Mouse (Mus musculus) intestine, embryonic 16.5 days (tissue): Measurements from ENCODE around the gene Kctd21. TPM values are rescaled to one million over a fixed set of nuclear protein-coding genes. Genes with fewer than 3 reads are reported as not detected.

Source experiments
- ATAC-seq: fragments of 200-750 bp; cut with Nextera tagmentation; 2 replicates; pipeline ENCODE4 v1.8.0; 2017; ENCODE audit warnings: moderate TSS enrichment, moderate library complexity
- H3K27ac ChIP-seq: fragments of 300-500 bp; sonication (generic); 2 replicates; pipeline ENCODE4 v1.5.1; 2014; ENCODE audit warnings: mild to moderate bottlenecking, low read length
- H3K27me3 ChIP-seq: fragments of 300-500 bp; sonication (generic); replicated peaks from 2 replicates; pipeline ENCODE4 v1.6.1; 2014; ENCODE audit warnings: low read length, control low read depth, mixed read lengths; ENCODE audit not compliant: control insufficient read depth, insufficient read depth
- H3K36me3 ChIP-seq: fragments of 300-500 bp; sonication (generic); 2 replicates; pipeline ENCODE4 v1.6.1; 2014; ENCODE audit warnings: low read length, control low read depth; ENCODE audit not compliant: control insufficient read depth, insufficient read depth
- H3K4me1 ChIP-seq: fragments of 300-500 bp; sonication (generic); 2 replicates; pipeline ENCODE4 v1.6.1; 2014; ENCODE audit warnings: low read length, control low read depth, mixed read lengths; ENCODE audit not compliant: control insufficient read depth, insufficient read depth
- H3K4me2 ChIP-seq: fragments of 300-500 bp; sonication (generic); 2 replicates; pipeline ENCODE4 v1.6.1; 2014; ENCODE audit warnings: low read depth, low read length, control low read depth
- H3K4me3 ChIP-seq: fragments of 300-500 bp; sonication (generic); 2 replicates; pipeline ENCODE4 v1.5.1; 2014; ENCODE audit warnings: mild to moderate bottlenecking, low read length
- H3K9ac ChIP-seq: fragments of 300-500 bp; sonication (generic); 2 replicates; pipeline ENCODE4 v1.6.1; 2014; ENCODE audit warnings: low read depth, low read length
- H3K9me3 ChIP-seq: fragments of 300-500 bp; sonication (generic); 2 replicates; pipeline ENCODE4 v1.6.1; 2016; ENCODE audit warnings: low read length, control low read depth; ENCODE audit not compliant: control insufficient read depth
- WGBS: fragments of 180-500 bp; shearing (Covaris S2); extraction: QIAGEN DNeasy Blood & Tissue Kit; methylation state at CpG from one replicate; pipeline ENCODE4 v1.1.7; 2014; 5-methylcytosine and 5-hydroxymethylcytosine counted together
- polyA plus RNA-seq: library from polyadenylated mRNA; unstranded; fragments of >200 nt; fragmentation: Nextera tagmentation; extraction: Ambion mirVana; gene quantifications from 2 replicates; pipeline ENCODE4 v1.2.1, GENCODE M21; 2015

The Kctd21 gene
- polyA plus RNA-seq, 1 experiment from 2014 or later = 4.4 TPM

DNA sequence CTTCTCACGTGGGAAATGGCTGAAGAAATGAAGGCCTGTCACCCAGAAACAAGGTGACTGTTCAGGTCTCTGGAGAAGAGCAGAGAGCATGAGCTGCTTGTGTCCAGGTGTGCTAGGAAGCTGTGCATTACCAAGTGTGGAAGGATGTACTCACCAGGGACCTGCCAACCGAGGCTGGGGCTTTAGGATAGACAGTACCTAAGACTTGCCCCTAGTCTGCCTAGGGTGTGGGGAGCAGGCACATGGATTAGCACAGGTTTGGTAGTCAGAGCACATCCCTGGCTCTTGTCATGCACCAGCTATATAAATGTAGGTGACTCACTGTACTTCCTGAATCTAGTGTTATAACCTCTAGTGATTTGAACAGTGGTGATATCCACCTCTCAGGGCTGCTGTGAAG is 28.5 kb upstream of the Kctd21 start:
- Histone ChIP-seq H3K36me3 (peaks cover 12% of the 10 kb centered on the region), H3K4me2 (no peak overlapping the region), H3K4me3 (no peak overlapping the region), H3K9ac (no peak overlapping the region), H3K4me1 (no peaks in the 10 kb centered on the region), H3K9me3 (no peaks in the 10 kb centered on the region), H3K27me3 (no peaks in the 10 kb centered on the region), H3K27ac (no peak overlapping the region)
- WGBS = 68% methylated on average over 2 of the region's 2 CpGs
- no peak for ATAC-seq

DNA sequence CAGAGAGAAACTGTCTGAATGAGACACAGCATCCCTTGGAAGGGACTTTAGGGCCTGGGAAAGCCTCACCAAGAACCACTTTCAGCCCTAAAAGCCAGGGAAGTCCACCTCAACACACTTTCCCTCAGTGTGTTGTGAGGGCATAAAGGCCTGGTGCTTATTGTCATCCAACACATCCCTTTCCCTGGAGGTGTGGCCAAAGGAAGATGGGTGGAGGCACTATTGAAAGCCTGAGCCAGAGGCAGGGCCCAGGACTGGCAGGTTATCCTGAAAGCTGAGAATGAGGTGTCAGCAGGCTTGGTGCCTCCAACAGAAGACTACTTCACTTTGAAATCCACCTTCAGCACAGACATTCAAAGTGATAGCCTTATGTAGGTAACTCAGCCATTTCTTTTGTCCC is 27.7 kb upstream of the Kctd21 start:
- no peak overlapping the region for H3K4me2 ChIP-seq
- peaks cover 17% of the 10 kb centered on the region for H3K36me3 ChIP-seq
- H3K9me3 ChIP-seq = no peaks in the 10 kb centered on the region
- H3K9ac ChIP-seq = no peak overlapping the region
- no peaks in the 10 kb centered on the region for H3K4me1 ChIP-seq
- no peak overlapping the region for H3K4me3 ChIP-seq
- no peaks in the 10 kb centered on the region for H3K27me3 ChIP-seq
- ATAC-seq = no peak
- H3K27ac ChIP-seq = no peak overlapping the region

DNA sequence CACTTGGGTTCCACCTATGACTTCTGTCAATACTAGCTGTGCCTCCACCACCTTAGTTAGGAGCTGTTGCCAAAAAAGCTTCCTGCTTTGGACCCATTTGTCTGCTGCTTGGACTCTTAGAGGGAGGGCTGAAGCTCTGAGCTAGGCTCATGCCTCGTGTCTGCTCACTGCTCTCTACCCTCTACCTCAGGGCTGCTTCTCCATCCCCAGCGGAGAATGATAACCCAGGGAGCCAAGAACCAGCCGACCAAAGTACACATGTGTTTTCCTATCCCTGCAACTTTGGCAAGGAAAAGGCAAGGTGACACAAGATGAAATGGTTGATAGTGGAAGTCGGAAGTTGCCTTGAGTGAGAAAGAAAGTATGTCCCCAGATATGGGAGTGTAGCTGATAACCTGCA is 26.9 kb upstream of the Kctd21 start:
- Histone ChIP-seq H3K27ac (no peak overlapping the region), H3K4me3 (no peak overlapping the region), H3K9me3 (no peaks in the 10 kb centered on the region), H3K9ac (no peak overlapping the region), H3K27me3 (no peaks in the 10 kb centered on the region), H3K4me2 (no peak overlapping the region), H3K36me3 (peaks cover 20% of the 10 kb centered on the region), H3K4me1 (no peaks in the 10 kb centered on the region)
- WGBS = 78% methylated on average over 4 of the region's 4 CpGs
- ATAC-seq = no peak

DNA sequence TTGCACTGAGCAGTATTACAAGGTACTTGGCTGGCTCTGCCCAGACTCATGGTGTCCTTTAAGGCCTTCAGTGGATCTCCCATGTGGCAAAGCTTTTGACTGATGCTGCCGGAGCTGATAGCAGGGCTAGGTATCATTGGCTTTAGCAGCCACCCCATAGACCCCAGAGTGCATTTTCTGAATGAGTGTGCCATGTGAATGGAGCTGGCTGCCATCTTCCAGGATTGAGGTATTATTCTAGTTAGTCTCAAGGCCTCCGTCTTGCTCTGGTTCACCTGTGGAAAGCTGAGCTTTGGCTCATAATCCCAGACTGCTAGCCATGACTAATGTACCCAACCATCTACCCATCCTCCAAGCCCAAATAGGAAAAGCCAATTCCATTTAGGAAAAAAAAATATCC is 25.3 kb upstream of the Kctd21 start:
- Histone ChIP-seq H3K36me3 (peaks cover 20% of the 10 kb centered on the region), H3K27me3 (no peaks in the 10 kb centered on the region)
- WGBS = 98% methylated on average over 2 of the region's 2 CpGs

DNA sequence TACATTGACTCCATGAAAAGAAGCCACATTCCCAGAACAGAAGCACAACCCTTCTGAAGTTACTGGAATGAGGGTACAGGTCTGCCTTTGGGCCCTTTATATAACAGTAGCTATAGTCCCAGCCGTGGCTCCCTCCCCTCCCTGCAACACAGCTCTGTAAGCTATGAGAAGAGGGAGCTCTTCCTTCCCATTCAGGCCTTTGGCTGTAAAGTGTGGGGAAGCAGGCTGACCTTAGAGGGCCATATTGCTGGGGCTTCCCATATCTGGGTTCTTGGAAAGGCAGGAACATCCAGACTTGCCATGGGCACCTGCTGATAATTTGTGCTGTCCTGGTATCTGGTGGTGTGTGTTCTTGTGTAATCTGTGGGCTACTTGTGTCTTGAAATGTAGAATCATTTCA is 24.6 kb upstream of the Kctd21 start:
- 83% methylated on average over 1 of the region's 1 CpGs for WGBS
- no peak for ATAC-seq
- H3K4me2 ChIP-seq = no peak overlapping the region
- H3K36me3 ChIP-seq = peaks cover 20% of the 10 kb centered on the region
- no peaks in the 10 kb centered on the region for H3K9me3 ChIP-seq
- H3K9ac ChIP-seq = no peak overlapping the region
- H3K4me1 ChIP-seq = no peaks in the 10 kb centered on the region
- H3K4me3 ChIP-seq = no peak overlapping the region
- no peak overlapping the region for H3K27ac ChIP-seq
- H3K27me3 ChIP-seq = no peaks in the 10 kb centered on the region

More for the DNA sequence above, 25.3 kb upstream of the Kctd21 start:
- H3K4me1 ChIP-seq = no peaks in the 10 kb centered on the region
- ATAC-seq = no peak
- H3K4me3 ChIP-seq = no peak overlapping the region
- no peak overlapping the region for H3K4me2 ChIP-seq
- H3K9ac ChIP-seq = no peak overlapping the region
- H3K9me3 ChIP-seq = no peaks in the 10 kb centered on the region
- H3K27ac ChIP-seq = no peak overlapping the region

DNA sequence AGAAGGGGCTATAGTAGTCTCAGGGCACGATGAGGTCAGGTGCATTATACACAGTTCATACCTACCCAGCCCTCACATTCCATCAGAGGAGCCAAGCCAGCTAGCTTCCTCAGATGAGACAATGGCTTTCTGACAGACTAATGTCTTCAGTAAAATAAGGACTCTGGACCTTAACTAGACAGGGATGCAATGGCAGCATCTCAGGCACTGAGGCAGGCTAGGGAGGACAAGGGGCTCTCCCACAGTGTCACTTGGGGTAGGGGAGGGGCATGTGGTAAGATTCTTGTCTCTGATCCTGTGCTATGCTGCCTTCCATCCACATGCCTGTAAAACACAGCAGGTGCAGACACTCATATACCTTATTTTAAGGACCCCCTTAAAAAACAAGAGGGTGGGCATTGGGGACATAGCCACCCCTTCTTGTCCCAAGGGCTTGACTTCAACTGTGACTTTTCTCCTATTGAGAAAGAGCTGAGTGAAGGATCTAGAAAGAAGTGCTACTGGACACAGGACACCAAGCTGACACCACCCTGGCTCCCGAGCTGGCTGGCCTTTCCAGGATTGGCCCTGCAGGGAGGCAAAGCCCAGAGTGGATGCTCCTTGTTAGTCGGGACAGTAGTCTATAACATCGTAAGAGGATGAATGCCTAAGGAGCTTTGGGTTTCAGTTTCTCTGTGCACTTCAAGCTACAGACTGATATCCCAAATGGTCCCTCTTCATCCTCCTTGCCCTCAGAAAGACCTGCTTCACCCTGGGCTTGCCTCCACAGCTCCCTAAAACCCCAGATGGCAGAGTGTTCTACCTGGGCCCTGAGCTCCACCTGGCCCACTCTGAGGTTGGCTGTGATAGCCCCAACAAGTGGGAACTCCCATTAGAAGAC is 22.4 kb upstream of the Kctd21 start:
- Histone ChIP-seq H3K27ac (no peak overlapping the region), H3K4me1 (no peaks in the 10 kb centered on the region), H3K4me2 (no peak overlapping the region), H3K27me3 (no peaks in the 10 kb centered on the region), H3K9ac (no peak overlapping the region), H3K36me3 (peaks cover 14% of the 10 kb centered on the region), H3K9me3 (no peaks in the 10 kb centered on the region), H3K4me3 (no peak overlapping the region)
- WGBS = 92% methylated on average over 4 of the region's 4 CpGs
- ATAC-seq = no peak

DNA sequence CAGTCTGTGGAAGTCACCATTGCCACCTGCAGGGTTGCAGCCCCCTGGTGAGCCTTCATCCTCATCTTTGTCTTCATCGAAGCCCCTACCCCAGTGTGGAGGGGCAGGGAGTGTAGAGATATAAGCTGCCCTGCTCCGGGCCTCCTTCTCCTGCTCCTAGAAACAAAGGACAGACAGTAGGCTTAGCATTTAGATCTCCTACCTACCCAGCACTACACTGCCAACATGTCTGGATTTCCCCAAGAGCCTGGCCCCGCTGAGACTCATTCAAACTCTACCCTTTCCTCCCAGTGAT is 21.8 kb upstream of the Kctd21 start:
- H3K4me2 ChIP-seq = no peak overlapping the region
- no peak overlapping the region for H3K27ac ChIP-seq
- no peaks in the 10 kb centered on the region for H3K9me3 ChIP-seq
- H3K36me3 ChIP-seq = peaks cover 14% of the 10 kb centered on the region; the same call in 1 of the 2 replicates
- no peaks in the 10 kb centered on the region for H3K4me1 ChIP-seq
- ATAC-seq = no peak
- no peaks in the 10 kb centered on the region for H3K27me3 ChIP-seq
- H3K9ac ChIP-seq = no peak overlapping the region
- no peak overlapping the region for H3K4me3 ChIP-seq
- WGBS = 91% methylated on average over 3 of the region's 3 CpGs

DNA sequence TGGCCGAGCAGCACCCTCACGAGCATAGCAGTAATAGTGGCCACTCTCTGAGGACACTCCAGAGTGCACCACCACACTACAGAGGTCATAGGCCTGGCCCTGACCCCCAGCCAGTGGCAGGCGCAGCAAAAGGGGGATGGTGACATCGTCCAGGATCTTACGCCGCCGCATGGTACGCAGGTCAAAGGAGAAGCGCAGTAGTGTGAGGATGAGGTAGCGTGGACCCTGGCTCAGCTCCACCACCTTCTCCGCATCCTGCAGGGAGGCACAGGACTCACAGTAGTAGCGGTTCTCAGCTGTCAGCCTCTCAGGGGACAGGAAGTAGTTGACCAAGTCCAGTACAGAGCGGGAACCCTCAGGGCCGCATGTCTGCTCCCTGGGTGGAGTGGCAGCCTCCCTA is 20.5 kb upstream of the Kctd21 start:
- Histone ChIP-seq H3K9me3 (no peaks in the 10 kb centered on the region), H3K27ac (no peak overlapping the region), H3K4me2 (no peak overlapping the region), H3K9ac (no peak overlapping the region), H3K4me1 (no peaks in the 10 kb centered on the region), H3K4me3 (no peak overlapping the region), H3K27me3 (no peaks in the 10 kb centered on the region), H3K36me3 (peaks cover 14% of the 10 kb centered on the region; the same call in 1 of the 2 replicates)
- no peak for ATAC-seq
- 91% methylated on average over 14 of the region's 14 CpGs for WGBS

DNA sequence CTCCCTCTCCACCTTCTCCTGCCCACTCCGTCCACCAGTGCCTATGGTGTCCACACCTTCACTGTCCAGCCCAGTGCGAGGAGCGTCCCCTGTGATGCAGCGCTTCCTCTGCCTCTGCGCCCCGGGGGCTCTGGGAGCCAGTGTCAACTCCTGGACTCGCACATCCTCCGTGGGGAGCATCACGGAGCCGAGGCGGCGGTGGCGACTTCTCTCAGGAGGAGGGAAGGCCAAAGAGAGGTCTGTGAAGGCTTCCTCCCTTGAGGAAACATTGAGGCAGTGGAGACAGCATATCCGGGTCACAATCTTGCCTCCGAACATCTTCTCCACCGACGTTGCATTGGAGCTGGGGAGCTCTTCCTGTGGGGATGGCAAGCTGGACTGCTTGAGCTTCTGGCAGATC is 19.9 kb upstream of the Kctd21 start:
- H3K27ac ChIP-seq = no peak overlapping the region
- peaks cover 10% of the 10 kb centered on the region; the same call in 1 of the 2 replicates for H3K36me3 ChIP-seq
- H3K9me3 ChIP-seq = no peaks in the 10 kb centered on the region
- no peaks in the 10 kb centered on the region for H3K27me3 ChIP-seq
- WGBS = 87% methylated on average over 17 of the region's 17 CpGs
- H3K4me3 ChIP-seq = no peak overlapping the region
- no peak overlapping the region for H3K9ac ChIP-seq
- no peak for ATAC-seq
- no peak overlapping the region for H3K4me2 ChIP-seq
- no peaks in the 10 kb centered on the region for H3K4me1 ChIP-seq

DNA sequence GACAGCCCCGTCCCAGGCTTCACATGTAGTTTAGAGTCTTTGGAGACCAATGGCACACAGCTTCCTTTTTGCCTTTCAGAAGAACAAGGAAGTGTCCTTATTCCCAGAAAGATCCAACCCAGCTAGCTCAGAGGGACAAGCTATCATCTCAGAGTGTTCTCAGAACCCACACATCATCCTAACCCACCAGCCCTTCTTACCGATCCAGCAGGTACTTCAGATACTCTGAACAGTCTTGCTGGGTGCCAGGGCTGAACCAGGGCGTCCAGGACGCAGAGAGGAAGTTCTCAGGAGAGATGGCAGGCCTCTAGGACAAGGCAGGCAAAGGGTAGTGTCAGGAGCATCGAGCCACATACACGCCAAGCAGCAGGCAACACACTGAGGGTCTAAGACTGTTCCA is 19.3 kb upstream of the Kctd21 start:
- no peak overlapping the region for H3K27ac ChIP-seq
- H3K9ac ChIP-seq = no peak overlapping the region
- no peak overlapping the region for H3K4me3 ChIP-seq
- H3K27me3 ChIP-seq = no peaks in the 10 kb centered on the region
- H3K4me2 ChIP-seq = no peak overlapping the region
- peaks cover 10% of the 10 kb centered on the region; the same call in 1 of the 2 replicates for H3K36me3 ChIP-seq
- no peaks in the 10 kb centered on the region for H3K9me3 ChIP-seq
- no peaks in the 10 kb centered on the region for H3K4me1 ChIP-seq
- ATAC-seq = no peak
- 85% methylated on average over 6 of the region's 6 CpGs for WGBS
